Mouse (Mus musculus) limb, embryonic 13.5 days (tissue): ENCODE results near the gene Tcte3. TPM values are rescaled to one million over a fixed set of nuclear protein-coding genes. Genes with fewer than 3 reads are reported as not detected.
"Not testable (repeated sequence)": the region's sequence is repeated elsewhere in the genome, so short reads cannot be mapped to it uniquely, and the experiment has no call there.

ENCODE experiments used
- ATAC-seq: fragments of 200-750 bp; cut with Nextera tagmentation; 2 replicates; pipeline ENCODE4 v1.8.0; 2017; ENCODE audit warnings: low read depth, moderate number of reproducible peaks, moderate TSS enrichment; ENCODE audit not compliant: low FRiP score
- H3K27ac ChIP-seq: fragments of 300-500 bp; sonication (generic); 2 replicates; pipeline ENCODE4 v1.5.1; 2015; ENCODE audit warnings: inconsistent platforms, mild to moderate bottlenecking, moderate library complexity
- H3K27me3 ChIP-seq: fragments of 300-500 bp; sonication (generic); 2 replicates; pipeline ENCODE4 v1.6.1; 2015; ENCODE audit warnings: mild to moderate bottlenecking, inconsistent platforms
- H3K36me3 ChIP-seq: fragments of 300-500 bp; sonication (generic); 2 replicates; pipeline ENCODE4 v1.6.1; 2015; ENCODE audit warnings: inconsistent platforms, mild to moderate bottlenecking, moderate library complexity
- H3K4me1 ChIP-seq: fragments of 300-500 bp; sonication (generic); 2 replicates; pipeline ENCODE4 v1.6.1; 2015; ENCODE audit warnings: inconsistent platforms
- H3K4me2 ChIP-seq: fragments of 300-500 bp; sonication (generic); replicated peaks from 2 replicates; pipeline ENCODE4 v1.6.1; 2015; ENCODE audit warnings: inconsistent platforms, mild to moderate bottlenecking, moderate library complexity
- H3K4me3 ChIP-seq: fragments of 300-500 bp; sonication (generic); 2 replicates; pipeline ENCODE4 v1.5.1; 2015; ENCODE audit warnings: moderate library complexity, mild to moderate bottlenecking, inconsistent platforms
- H3K9ac ChIP-seq: fragments of 300-500 bp; sonication (generic); 2 replicates; pipeline ENCODE4 v1.6.1; 2015; ENCODE audit warnings: mild to moderate bottlenecking, inconsistent platforms
- H3K9me3 ChIP-seq: fragments of 300-500 bp; sonication (generic); 2 replicates; pipeline ENCODE4 v1.6.1; 2016; ENCODE audit warnings: inconsistent platforms
- WGBS: fragments of 180-500 bp; shearing (Covaris S2); methylation state at CpG from one replicate; pipeline ENCODE4 v1.1.7; 2015; 5-methylcytosine and 5-hydroxymethylcytosine counted together
- polyA plus RNA-seq: library from polyadenylated mRNA; unstranded; fragments of >200 nt; fragmentation: Nextera tagmentation; extraction: Ambion mirVana; gene quantifications from 2 replicates; pipeline ENCODE4 v1.2.1, GENCODE M21; 2015

Gene Tcte3
- polyA plus RNA-seq = 0.32 and 0.39 TPM in 2 replicates

DNA sequence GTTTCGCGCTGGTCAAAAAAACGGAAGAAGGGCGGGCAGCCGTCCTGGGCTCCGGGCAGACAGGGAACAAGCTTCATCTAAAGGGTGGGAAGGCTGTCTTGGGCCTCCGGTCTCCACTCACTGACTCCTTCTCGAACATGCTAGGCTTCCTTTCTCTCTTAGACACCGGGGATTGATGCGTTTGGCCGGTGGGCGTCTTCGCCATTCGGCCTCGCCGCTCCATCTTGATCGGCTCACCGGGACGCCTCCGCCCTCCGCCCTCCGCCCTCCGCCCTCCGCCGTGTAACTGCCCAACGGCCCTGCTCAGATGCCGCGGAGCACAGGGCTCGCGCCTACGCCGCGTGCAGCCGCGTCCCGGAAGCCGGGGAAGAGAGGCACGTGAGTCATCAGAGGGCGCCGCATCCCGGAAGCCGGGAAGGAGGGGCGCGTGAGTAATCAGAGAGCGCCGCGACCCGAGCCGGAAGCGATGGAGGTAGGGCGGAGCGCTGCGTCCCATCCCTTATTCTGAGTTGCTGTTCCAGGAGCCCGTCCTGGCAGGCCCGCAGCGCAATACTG, at the start of gene Tcte3, which contains the start of the genes Ermard and Gm3448:
Gene Tcte3 (minus strand): TSS at position 314 of the 555 bp plus-strand sequence.
Gene Ermard (plus strand): TSS at position 34 of the 555 bp plus-strand sequence.
Gene Gm3448 (minus strand): TSS at position 363 of the 555 bp plus-strand sequence.
- H3K27ac ChIP-seq, H3K4me2 ChIP-seq, H3K9ac ChIP-seq, H3K36me3 ChIP-seq, H3K4me3 ChIP-seq, H3K9me3 ChIP-seq, H3K4me1 ChIP-seq, H3K27me3 ChIP-seq: not testable (repeated sequence)
- 0% methylated on average over 12 of the region's 56 CpGs for WGBS
- ATAC-seq = peak; percentile 98

DNA sequence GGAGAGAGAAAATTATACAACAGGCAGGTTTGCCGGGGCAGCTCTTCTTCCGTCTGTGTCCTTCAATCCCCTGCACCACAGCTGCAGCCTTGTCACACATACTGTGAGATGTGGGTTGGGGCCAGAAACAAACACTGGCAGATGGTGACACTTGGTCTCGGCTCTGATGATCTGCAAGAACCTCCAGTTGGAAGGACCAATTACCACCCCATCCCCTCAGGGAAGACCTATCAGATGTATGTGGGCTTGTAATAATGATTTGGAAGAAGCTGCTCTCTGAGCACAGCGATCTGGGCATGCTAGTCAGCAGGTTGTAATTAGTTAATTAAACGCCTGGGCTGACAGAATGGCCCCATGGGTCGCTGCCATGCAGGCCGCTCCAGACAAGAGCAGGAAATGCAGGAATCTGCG, 47.3 kb upstream of the Tcte3 start:
- Histone ChIP-seq H3K4me2 (no peak overlapping the region), H3K9me3 (no peaks in the 10 kb centered on the region), H3K36me3 (no peaks in the 10 kb centered on the region), H3K27ac (no peak overlapping the region), H3K9ac (0 out of 2 replicates have a peak overlapping the region, but pooled peaks have one; percentile 10), H3K4me3 (no peak overlapping the region), H3K4me1 (peaks cover 15% of the 10 kb centered on the region), H3K27me3 (no peaks in the 10 kb centered on the region)
- 10% methylated on average over 8 of the region's 8 CpGs for WGBS
- ATAC-seq = no peak

DNA sequence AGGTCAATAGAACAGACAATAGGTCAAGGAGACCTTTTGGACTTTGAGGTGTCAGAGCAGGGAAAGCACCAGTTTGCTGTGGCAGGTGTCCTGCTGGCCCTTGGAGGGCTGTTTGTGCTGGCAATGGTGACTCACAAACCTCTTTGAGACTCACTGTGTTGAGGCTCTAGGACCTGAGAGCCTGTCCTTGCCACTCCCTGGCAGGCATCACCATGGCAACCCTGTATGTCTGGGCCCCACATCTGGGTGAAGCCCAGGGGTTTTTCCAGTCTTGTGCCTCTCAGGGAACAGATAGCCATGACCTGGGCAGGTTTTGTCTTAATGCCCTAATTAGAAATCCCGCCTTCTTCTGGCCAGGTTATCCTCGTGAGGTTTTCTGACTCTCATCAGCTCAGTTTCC, 46.9 kb upstream of the Tcte3 start:
- Histone ChIP-seq H3K9ac (no peak overlapping the region), H3K4me3 (no peak overlapping the region), H3K27me3 (no peaks in the 10 kb centered on the region), H3K36me3 (no peaks in the 10 kb centered on the region), H3K27ac (no peak overlapping the region), H3K9me3 (no peaks in the 10 kb centered on the region), H3K4me2 (no peak overlapping the region), H3K4me1 (peaks cover 11% of the 10 kb centered on the region)
- 33% methylated on average over 2 of the region's 2 CpGs for WGBS
- no peak for ATAC-seq

DNA sequence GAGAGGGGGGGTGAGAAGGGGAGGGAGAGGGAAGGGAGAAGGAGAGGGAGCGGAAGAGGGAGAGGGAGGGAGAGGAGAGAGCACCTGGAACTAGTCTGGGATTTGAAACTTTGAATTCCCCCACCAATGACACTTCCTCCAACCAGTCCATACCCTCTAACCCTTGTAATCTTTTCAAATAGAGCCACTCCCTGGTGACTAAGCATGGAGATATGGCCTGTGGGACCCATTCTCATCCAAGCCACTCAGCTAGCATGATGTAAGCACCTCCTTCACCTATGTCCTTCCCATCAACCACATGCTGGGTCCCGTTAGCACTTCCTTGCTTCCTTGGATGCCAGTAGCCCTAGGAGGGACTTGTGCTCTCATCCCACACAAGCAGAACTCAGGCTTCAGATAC, 43.7 kb upstream of the Tcte3 start:
- no peak for ATAC-seq
- Histone ChIP-seq H3K27me3 (no peaks in the 10 kb centered on the region), H3K4me2 (no peak overlapping the region), H3K4me1 (peaks cover 11% of the 10 kb centered on the region), H3K36me3 (no peaks in the 10 kb centered on the region), H3K4me3 (no peak overlapping the region), H3K9ac (no peak overlapping the region), H3K9me3 (no peaks in the 10 kb centered on the region), H3K27ac (no peak overlapping the region)
- 69% methylated on average over 2 of the region's 2 CpGs for WGBS

DNA sequence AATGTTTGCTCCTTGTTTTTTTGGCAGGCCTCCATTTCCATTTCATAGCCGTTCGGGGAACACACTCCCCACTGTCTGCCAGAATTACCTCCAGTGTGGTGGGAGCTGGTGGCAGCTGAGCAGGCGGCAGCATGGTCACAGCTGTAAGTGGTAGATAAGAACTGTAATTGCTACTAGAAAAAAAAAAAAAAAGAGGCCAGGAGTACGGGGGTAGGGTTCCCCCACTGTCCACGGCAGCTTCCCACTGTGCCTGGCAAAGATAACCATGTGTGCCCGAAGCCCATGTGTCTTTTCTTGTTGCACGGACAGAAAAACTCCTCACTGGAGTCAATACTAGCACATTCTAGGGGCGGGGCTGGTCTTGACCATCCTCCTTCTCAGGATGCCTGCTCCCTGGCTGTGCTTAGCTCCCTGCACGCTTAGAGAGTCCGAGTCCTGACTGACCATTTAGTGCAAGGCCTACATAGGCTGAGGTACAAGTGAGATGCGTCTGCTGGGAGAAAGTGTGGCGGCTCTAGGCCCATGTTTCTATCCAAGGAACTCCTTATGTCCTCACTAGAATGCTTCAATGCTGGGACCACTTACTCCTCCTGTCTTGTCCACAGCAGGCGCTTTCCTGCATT, 43.0 kb upstream of the Tcte3 start:
- WGBS = 66% methylated on average over 13 of the region's 13 CpGs
- peak; percentile 49; the same call in 1 of the 2 replicates for ATAC-seq
- Histone ChIP-seq H3K9ac (no peak overlapping the region), H3K27ac (no peak overlapping the region), H3K27me3 (no peaks in the 10 kb centered on the region), H3K9me3 (no peaks in the 10 kb centered on the region), H3K36me3 (no peaks in the 10 kb centered on the region), H3K4me3 (no peak overlapping the region), H3K4me2 (no peak overlapping the region), H3K4me1 (peaks cover 11% of the 10 kb centered on the region)

DNA sequence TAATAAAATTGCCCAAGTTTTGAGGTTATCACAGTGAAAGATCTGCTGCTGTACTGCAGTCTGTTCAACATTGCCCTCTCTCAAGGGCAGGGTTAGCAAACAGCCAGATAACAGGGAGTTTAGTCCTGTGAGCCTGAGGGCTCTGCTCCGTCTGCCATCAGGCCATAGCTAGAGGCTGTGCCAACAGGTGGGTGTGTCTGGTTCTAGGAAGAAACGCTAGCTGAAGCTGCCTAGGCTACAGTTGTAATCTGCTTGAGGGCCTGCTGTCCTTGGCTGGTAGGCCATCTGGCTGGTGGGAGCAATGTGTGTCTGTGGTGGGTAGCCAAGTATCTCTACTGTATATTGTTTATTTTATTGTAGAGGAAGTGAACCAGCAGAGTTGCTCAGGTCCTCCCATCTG, 36.2 kb upstream of the Tcte3 start:
- 48% methylated on average over 2 of the region's 2 CpGs for WGBS
- Histone ChIP-seq H3K4me2 (no peak overlapping the region), H3K36me3 (no peaks in the 10 kb centered on the region), H3K4me1 (no peaks in the 10 kb centered on the region), H3K9ac (no peak overlapping the region), H3K27me3 (no peaks in the 10 kb centered on the region), H3K4me3 (no peak overlapping the region), H3K9me3 (no peaks in the 10 kb centered on the region), H3K27ac (no peak overlapping the region)
- no peak for ATAC-seq

DNA sequence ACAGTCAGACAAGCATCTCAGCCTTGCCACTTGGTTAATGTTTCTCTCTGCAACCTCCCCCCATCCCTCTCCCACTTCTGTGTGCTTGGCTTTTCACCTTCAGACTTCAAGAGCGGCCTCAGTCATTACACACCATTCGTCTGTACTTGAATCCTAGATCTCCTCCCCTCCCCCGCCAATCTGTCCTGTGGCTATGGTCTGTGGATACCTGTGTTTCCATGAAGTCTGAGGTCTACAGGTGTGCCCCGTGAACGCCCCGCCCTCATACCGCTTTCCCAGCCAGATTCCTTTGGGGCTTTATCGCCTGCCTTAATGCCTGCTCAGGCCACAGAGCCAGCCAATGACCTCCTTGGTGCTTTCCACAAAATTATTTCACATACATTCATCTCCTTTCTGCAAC, 33.7 kb upstream of the Tcte3 start:
- ATAC-seq = no peak
- no peaks in the 10 kb centered on the region for H3K9me3 ChIP-seq
- no peaks in the 10 kb centered on the region for H3K4me1 ChIP-seq
- H3K27me3 ChIP-seq = no peaks in the 10 kb centered on the region
- H3K36me3 ChIP-seq = no peaks in the 10 kb centered on the region
- no peak overlapping the region for H3K4me2 ChIP-seq
- H3K9ac ChIP-seq = no peak overlapping the region
- H3K27ac ChIP-seq = no peak overlapping the region
- WGBS = 79% methylated on average over 8 of the region's 8 CpGs
- no peak overlapping the region for H3K4me3 ChIP-seq

DNA sequence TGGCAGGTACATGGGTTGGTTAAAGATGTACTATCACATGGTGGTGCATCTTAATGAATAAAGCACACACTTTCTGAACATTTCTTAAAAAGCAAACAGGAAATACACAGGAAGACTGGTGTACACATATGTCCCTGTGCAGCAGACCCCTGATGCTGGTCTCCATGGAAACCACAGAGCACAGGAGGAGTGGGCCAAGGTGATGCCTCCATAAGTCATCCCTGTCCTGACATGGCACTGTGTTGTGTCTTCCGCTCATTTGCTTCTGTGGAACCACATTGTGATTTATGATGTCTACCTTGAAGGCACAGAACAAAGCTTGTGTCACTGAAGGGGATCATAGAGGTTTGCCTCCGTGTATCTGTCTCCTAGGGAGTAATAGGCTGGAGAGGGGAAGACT, 30.9 kb upstream of the Tcte3 start:
- Histone ChIP-seq H3K4me3 (no peak overlapping the region), H3K36me3 (no peaks in the 10 kb centered on the region), H3K27me3 (no peaks in the 10 kb centered on the region), H3K9ac (no peak overlapping the region), H3K4me1 (no peaks in the 10 kb centered on the region), H3K27ac (no peak overlapping the region), H3K9me3 (no peaks in the 10 kb centered on the region), H3K4me2 (no peak overlapping the region)
- no peak for ATAC-seq
- 77% methylated on average over 2 of the region's 2 CpGs for WGBS

DNA sequence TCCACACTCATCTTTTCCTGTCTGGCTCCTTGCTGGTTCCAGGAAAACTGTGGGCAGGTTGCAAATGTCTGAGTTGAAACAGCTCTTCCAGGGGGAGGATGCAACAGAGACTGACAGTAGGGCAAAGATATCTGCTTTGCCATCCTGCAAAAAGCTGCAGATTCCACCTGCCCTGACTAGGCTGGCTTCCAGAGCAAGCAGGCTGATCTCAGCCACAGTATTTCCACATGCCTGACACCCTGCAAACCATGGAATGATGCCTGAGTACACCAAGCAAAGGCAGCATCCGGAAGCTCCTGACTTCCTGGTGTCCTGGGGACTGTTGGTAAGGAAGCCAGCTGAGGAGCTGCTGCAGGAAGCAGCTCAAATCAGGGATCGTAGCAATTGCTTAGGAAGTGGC, 27.8 kb upstream of the Tcte3 start:
- H3K9me3 ChIP-seq = no peaks in the 10 kb centered on the region
- WGBS = 43% methylated on average over 2 of the region's 2 CpGs
- H3K27me3 ChIP-seq = no peaks in the 10 kb centered on the region
- no peak overlapping the region for H3K27ac ChIP-seq
- H3K4me3 ChIP-seq = no peak overlapping the region
- no peak overlapping the region for H3K9ac ChIP-seq
- H3K36me3 ChIP-seq = no peaks in the 10 kb centered on the region
- no peak overlapping the region for H3K4me2 ChIP-seq
- H3K4me1 ChIP-seq = peaks cover 8% of the 10 kb centered on the region
- ATAC-seq = no peak

DNA sequence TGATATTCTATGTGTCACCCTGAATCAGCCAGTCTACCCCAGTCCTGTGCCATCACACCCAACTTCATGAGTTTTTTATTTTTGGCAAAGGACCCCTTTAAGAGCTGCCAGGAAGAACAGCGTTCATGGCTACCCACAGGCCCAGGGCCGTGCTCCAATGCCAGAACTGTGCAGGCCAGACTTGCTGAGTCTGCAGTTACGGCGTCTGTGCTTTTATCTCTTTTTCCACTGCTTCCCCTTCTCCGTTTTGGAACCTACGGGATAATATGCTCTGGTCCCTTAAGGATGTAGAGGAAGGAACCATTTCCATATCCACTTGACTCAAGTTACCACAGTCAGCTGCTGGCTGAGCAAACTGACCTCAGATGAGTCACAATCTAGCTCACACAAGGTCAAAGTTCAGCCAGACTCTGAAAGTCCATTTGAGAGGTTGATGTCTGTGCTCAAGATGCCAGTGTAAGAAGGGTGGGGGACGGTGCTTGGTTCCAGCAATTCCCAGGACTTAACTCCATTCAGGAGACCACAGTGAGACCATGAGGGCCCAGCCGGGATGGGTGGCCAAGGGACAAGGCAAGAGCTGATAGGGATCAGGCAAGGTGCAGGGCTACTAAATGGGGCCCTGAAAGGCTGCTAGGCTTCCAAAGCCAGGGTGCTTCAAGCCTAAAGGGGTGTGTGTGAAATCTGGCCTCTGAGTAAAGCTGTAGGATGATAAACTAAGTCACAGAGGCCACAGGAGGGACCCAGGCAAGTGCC, 26.9 kb upstream of the Tcte3 start:
- H3K36me3 ChIP-seq = peaks cover 5% of the 10 kb centered on the region; the same call in 1 of the 2 replicates
- H3K4me2 ChIP-seq = no peak overlapping the region
- no peak for ATAC-seq
- whole genome bisulfite sequencing = 55% methylated on average over 8 of the region's 8 CpGs
- H3K27ac ChIP-seq = no peak overlapping the region
- peaks cover 8% of the 10 kb centered on the region for H3K4me1 ChIP-seq
- no peaks in the 10 kb centered on the region for H3K9me3 ChIP-seq
- H3K27me3 ChIP-seq = no peaks in the 10 kb centered on the region
- H3K4me3 ChIP-seq = no peak overlapping the region
- no peak overlapping the region for H3K9ac ChIP-seq

DNA sequence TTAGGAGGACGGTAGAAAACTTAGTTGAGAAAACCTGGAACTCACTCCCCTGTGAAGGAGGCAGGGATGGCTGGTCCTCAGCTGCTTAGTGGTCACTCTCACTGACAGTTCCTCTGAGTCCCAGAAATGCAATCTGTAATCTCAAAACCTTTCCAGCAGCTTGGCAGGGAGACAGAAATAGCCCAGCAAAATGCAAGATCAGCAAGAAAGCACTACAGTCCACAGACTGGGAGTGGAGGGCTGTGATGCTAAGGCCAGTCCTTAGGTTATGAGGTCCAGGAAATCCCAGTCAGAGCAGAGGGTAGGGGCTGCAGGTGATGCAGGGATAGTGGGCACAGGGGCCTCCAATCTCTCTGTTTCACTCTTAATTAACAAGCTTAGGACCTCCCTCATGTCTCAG, 25.6 kb upstream of the Tcte3 start:
- no peak for ATAC-seq
- peaks cover 16% of the 10 kb centered on the region for H3K36me3 ChIP-seq
- H3K27ac ChIP-seq = no peak overlapping the region
- H3K4me1 ChIP-seq = peaks cover 8% of the 10 kb centered on the region
- H3K27me3 ChIP-seq = no peaks in the 10 kb centered on the region
- H3K4me3 ChIP-seq = no peak overlapping the region
- H3K9ac ChIP-seq = no peak overlapping the region
- no peaks in the 10 kb centered on the region for H3K9me3 ChIP-seq
- WGBS = 50% methylated on average over 1 of the region's 1 CpGs
- H3K4me2 ChIP-seq = no peak overlapping the region

DNA sequence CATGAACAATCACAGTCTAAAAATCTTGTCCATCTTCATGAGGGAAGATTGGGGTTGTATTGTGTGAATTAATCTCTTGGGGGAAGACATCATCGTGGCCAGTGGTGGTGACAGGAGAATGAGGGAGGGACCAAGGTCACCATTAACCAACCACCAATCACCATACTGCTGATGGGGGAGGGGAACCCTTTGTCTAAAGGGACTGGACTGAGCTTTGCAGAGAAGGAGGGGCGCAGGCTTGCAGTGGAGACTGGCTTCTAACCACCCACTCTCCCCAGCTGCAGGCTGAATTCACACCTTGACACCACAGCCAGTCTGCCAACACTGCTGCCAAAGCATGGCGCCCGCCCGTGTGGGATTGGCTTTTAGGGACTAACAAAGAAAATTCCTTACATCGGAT, 24.8 kb upstream of the Tcte3 start:
- no peak overlapping the region for H3K4me3 ChIP-seq
- H3K27ac ChIP-seq = no peak overlapping the region
- 19% methylated on average over 6 of the region's 6 CpGs for WGBS

More for the DNA sequence above, 24.8 kb upstream of the Tcte3 start:
- Histone ChIP-seq H3K9ac (peak overlapping the region; percentile 48; the same call in 1 of the 2 replicates), H3K4me1 (peaks cover 8% of the 10 kb centered on the region), H3K9me3 (no peaks in the 10 kb centered on the region), H3K27me3 (no peaks in the 10 kb centered on the region), H3K4me2 (peak overlapping the region; percentile 50), H3K36me3 (peaks cover 25% of the 10 kb centered on the region)
- peak; percentile 73 for ATAC-seq
